Mouse (Mus musculus) CH12.LX (cell line): ENCODE results near the gene Mup3. TPM values are rescaled to one million over a fixed set of nuclear protein-coding genes. Genes with fewer than 3 reads are reported as not detected.
"Not testable (repeated sequence)": the region's sequence is repeated elsewhere in the genome, so short reads cannot be mapped to it uniquely, and the experiment has no call there.

Experiments
- DNase-seq: peaks from one replicate; pipeline ENCODE4 v3.0.0-alpha.2; 2013; ENCODE audit errors: extremely low read depth
- H3K27ac ChIP-seq: 2 replicates; pipeline ENCODE4 v1.5.1; 2012; ENCODE audit warnings: low read depth, mild to moderate bottlenecking, control low read depth, moderate library complexity; ENCODE audit not compliant: insufficient read depth
- H3K27me3 ChIP-seq: replicated peaks from 2 replicates; pipeline ENCODE3; 2012; ENCODE audit warnings: inconsistent platforms
- H3K36me3 ChIP-seq, 2 experiments: replicated peaks in 1 of 2; 2 replicates each; pipeline versions ENCODE3 to v1.6.1; 2012; ENCODE audit warnings: inconsistent platforms in 1 of 2, low read length in 1 of 2, mild to moderate bottlenecking in 1 of 2, mixed read lengths in 1 of 2, moderate library complexity in 1 of 2; ENCODE audit not compliant: control insufficient read depth in 1 of 2, insufficient read depth in 1 of 2
- H3K4me1 ChIP-seq, 2 experiments: 2 replicates each; pipeline ENCODE4 v1.6.1; 2012; ENCODE audit warnings: inconsistent platforms in 1 of 2, moderate library complexity in 1 of 2; ENCODE audit not compliant: insufficient read depth in 2 of 2, control insufficient read depth in 1 of 2
- H3K4me2 ChIP-seq: 2 replicates; pipeline ENCODE4 v1.6.1; 2012; ENCODE audit warnings: low read depth, mild to moderate bottlenecking, control low read depth; ENCODE audit not compliant: poor library complexity, insufficient read depth, severe bottlenecking
- H3K4me3 ChIP-seq, 3 experiments: fragments of 150-350 bp in 1 of 3; sonication (generic) in 1 of 3; replicated peaks in 1 of 3; 2 replicates each; pipeline versions ENCODE3 to v1.5.1; 2011 to 2012; ENCODE audit warnings: low read depth in 2 of 3, low read length in 2 of 3, mild to moderate bottlenecking in 2 of 3, moderate library complexity in 2 of 3, control low read depth in 1 of 3, improper control_type of control experiment in 1 of 3, inconsistent platforms in 1 of 3, mixed read lengths in 1 of 3; ENCODE audit not compliant: poor library complexity in 1 of 3
- H3K79me2 ChIP-seq: replicated peaks from 2 replicates; pipeline ENCODE4 v1.6.1; 2012; ENCODE audit warnings: mild to moderate bottlenecking, moderate library complexity; ENCODE audit not compliant: control insufficient read depth, poor library complexity, insufficient read depth, severe bottlenecking; ENCODE audit errors: extremely low read depth
- H3K9ac ChIP-seq: 2 replicates; pipeline ENCODE4 v1.6.1; 2012; ENCODE audit warnings: low read depth, mild to moderate bottlenecking, control low read depth, moderate library complexity; ENCODE audit not compliant: insufficient read depth
- H3K9me3 ChIP-seq: replicated peaks from 2 replicates; pipeline ENCODE3; 2012; ENCODE audit warnings: low read length, inconsistent platforms, mixed read lengths
- BHLHE40 ChIP-seq: IDR thresholded peaks from 2 replicates; pipeline ENCODE4 v1.6.1; 2011; ENCODE audit warnings: mild to moderate bottlenecking, low read depth, low read length, improper control_type of control experiment
- CTCF ChIP-seq, 2 experiments: IDR thresholded peaks in 1 of 2; conservative IDR thresholded peaks in 1 of 2; 2 replicates each; pipeline ENCODE4 v1.5.1; 2011 to 2012; ENCODE audit warnings: low read depth in 2 of 2, low read length in 2 of 2, improper control_type of control experiment in 1 of 2, inconsistent platforms in 1 of 2, mild to moderate bottlenecking in 1 of 2, moderate library complexity in 1 of 2
- E2F4 ChIP-seq: IDR thresholded peaks from 2 replicates; pipeline ENCODE4 v1.6.1; 2011; ENCODE audit warnings: low read depth, low read length, improper control_type of control experiment; ENCODE audit not compliant: insufficient replicate concordance
- ELF1 ChIP-seq: IDR thresholded peaks from 2 replicates; pipeline ENCODE4 v1.6.1; 2014; ENCODE audit warnings: low read depth, mild to moderate bottlenecking, inconsistent platforms, low read length, improper control_type of control experiment
- EP300 ChIP-seq: IDR thresholded peaks from 2 replicates; pipeline ENCODE4 v1.6.1; 2011; ENCODE audit warnings: low read length, improper control_type of control experiment
- ETS1 ChIP-seq: conservative IDR thresholded peaks from 2 replicates; pipeline ENCODE4 v1.6.1; 2012; ENCODE audit warnings: low read depth, mild to moderate bottlenecking, inconsistent platforms, low read length, improper control_type of control experiment, moderate library complexity
- MAFK ChIP-seq: IDR thresholded peaks from 2 replicates; pipeline ENCODE4 v1.6.1; 2011; ENCODE audit warnings: low read length, improper control_type of control experiment; ENCODE audit not compliant: insufficient replicate concordance
- dilution Hi-C: fragments of 300-500 bp; cut with MboI; formaldehyde crosslinking; loops from 2 replicates; pipeline ENCODE4 v1.14.3; 2020; ENCODE audit warnings: low sequenced_read_pairs; ENCODE audit not compliant: extremely low pct_unique_long_range_greater_than_20kb, extremely low pct_ligation_motif_present
- in situ Hi-C: fragments of 300-500 bp; cut with MboI; formaldehyde crosslinking; loops from 3 replicates; pipeline ENCODE4 v1.14.3; 2019; ENCODE audit warnings: low sequenced_read_pairs, low pct_ligation_motif_present, low pct_unique_long_range_greater_than_20kb, mixed read lengths
- polyA plus RNA-seq: library from polyadenylated mRNA; unstranded; fragments of >175 nt; gene quantifications from 2 replicates; pipeline ENCODE4 v1.2.1, GENCODE M21; 2012; ENCODE audit warnings: low read depth; ENCODE audit not compliant: insufficient read length
- total RNA-seq, 2 experiments: library from RNA; depleted of rRNA; stranded (reverse); fragments of 300-350 nt in 1 of 2; fragments of >200 nt in 1 of 2; gene quantifications; 2 replicates each; pipeline ENCODE4 v1.2.3; 2012 to 2014

Mup3 gene
- total and polyA plus RNA-seq, 3 experiments, result not detected

DNA sequence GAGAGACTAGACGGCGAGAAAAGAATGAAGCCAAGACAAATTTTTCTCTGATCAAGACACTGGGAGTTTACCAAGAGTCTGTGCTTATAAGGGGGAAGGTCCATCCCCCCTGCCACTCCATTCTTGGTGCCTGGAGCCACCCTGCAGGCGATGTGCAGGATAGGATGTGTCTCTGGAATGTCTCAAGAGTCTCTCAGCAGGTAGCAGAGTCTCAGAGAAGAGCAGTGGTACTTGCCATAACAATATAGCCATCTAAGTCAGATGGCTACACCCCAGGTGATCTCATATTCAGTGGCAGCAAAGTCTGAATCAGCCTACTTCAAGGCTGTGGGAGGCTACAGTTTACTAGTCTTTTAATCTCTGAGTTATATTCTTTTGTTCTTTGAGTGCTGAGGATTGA lies 12.0 kb downstream of the Mup3 start:
- Histone ChIP-seq H3K4me2 (no peak overlapping the region), H3K4me3 (no peak overlapping the region), H3K27ac (no peak overlapping the region), H3K9me3 (no peaks in the 10 kb centered on the region), H3K9ac (no peak overlapping the region), H3K79me2 (no peaks in the 10 kb centered on the region), H3K36me3 (no peaks in the 10 kb centered on the region), H3K27me3 (no peaks in the 10 kb centered on the region), H3K4me1 (no peaks in the 10 kb centered on the region)
- no peak for DNase-seq
- no peak for TF ChIP-seq MAFK
- TF ChIP-seq BHLHE40, result no peak
- TF ChIP-seq ETS1, result no peak
- no peak for TF ChIP-seq CTCF (conservative IDR thresholded peaks at IDR 0.05 in 1 of 2, IDR thresholded peaks at IDR 0.05 in 1 of 2; ENCODE audit: low read depth in 2 of 2, low read length in 2 of 2)
- no peak for TF ChIP-seq E2F4
- no peak for TF ChIP-seq ELF1
- TF ChIP-seq EP300, result no peak
- in situ Hi-C loops, result no loop called here
- dilution Hi-C loops, result no loop called here

DNA sequence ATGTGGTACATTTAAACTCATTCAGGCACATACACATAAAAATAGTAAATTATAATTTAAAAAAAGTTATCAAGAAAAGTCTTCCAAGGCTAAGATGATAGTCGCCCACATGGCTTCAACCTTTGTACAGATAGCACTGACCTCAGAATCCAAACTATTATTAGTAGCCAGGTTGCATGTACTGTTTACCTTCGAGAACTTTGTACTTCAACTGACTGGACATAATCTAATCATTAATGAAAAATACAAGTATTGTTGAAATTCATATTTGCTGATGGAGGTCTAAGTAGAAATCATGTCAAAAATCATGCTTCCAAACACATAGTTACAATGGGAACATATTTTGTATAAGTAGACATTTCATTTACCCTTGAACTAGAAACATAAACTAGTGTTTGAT lies 32.4 kb downstream of the Mup3 start:
- in situ Hi-C loops, DNase-seq, H3K4me3 ChIP-seq, dilution Hi-C loops, H3K27ac ChIP-seq, H3K79me2 ChIP-seq, H3K9ac ChIP-seq, H3K4me1 ChIP-seq, H3K4me2 ChIP-seq, H3K9me3 ChIP-seq, H3K27me3 ChIP-seq, H3K36me3 ChIP-seq: not testable (repeated sequence)

DNA sequence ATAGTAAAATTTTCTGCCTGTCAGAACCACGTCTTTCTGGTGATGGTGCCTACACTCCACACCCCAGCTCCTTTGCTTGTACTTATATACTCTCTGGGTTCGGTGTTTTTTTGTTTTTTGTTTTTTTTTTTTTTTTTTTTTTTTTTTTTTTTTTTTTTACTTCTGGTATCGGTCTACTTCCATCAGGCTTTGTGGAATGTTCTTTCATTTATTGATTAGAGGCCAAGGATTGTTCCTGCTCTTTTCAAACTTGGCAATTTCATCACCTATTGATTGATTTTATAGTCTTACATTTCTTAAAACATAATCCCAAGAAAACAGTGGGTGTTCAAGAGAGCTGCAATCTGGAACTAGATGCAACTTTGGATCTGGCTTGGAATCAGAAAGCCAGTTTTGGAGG lies 33.1 kb downstream of the Mup3 start, which contains the start of gene Mup20:
Gene Mup20 (minus strand): TSS at position 101 of the 400 bp plus-strand sequence.
- H3K27me3 ChIP-seq, H3K36me3 ChIP-seq, H3K9me3 ChIP-seq, H3K27ac ChIP-seq, H3K9ac ChIP-seq, H3K4me1 ChIP-seq, DNase-seq, H3K4me3 ChIP-seq, in situ Hi-C loops, H3K79me2 ChIP-seq, dilution Hi-C loops, H3K4me2 ChIP-seq: not testable (repeated sequence)

Other genes with a start within 250 kb of the Mup3 start
- gene Mup20, start 33.2 kb downstream of the Mup3 start, total RNA-seq (2012; rRNA removed), result not detected in 2 replicates
- not detected in 2 replicates for gene Mup20, start 33.2 kb downstream of the Mup3 start, total RNA-seq (2014; rRNA removed)
- not detected in 2 replicates for gene Mup20, start 33.2 kb downstream of the Mup3 start, polyA plus RNA-seq
- gene Mup21, start 63.5 kb upstream of the Mup3 start, total RNA-seq (2012; rRNA removed), result not detected in 2 replicates
- not detected in 2 replicates for gene Mup21, start 63.5 kb upstream of the Mup3 start, total RNA-seq (2014; rRNA removed)
- not detected in 2 replicates for gene Mup21, start 63.5 kb upstream of the Mup3 start, polyA plus RNA-seq
- not detected in 2 replicates for gene Zfp37, start 143.7 kb upstream of the Mup3 start, total RNA-seq (2012; rRNA removed)
- not detected in 2 replicates for gene Zfp37, start 143.7 kb upstream of the Mup3 start, total RNA-seq (2014; rRNA removed)
- not detected in 2 replicates for gene Zfp37, start 143.7 kb upstream of the Mup3 start, polyA plus RNA-seq
- 8.4 and 8.6 TPM in 2 replicates for gene Slc31a2, start 175.2 kb upstream of the Mup3 start, total RNA-seq (2012; rRNA removed)
- gene Slc31a2, start 175.2 kb upstream of the Mup3 start, total RNA-seq (2014; rRNA removed), result 6.9 and 7.2 TPM in 2 replicates
- 5.9 and 6.2 TPM in 2 replicates for gene Slc31a2, start 175.2 kb upstream of the Mup3 start, polyA plus RNA-seq